Mouse (Mus musculus) limb, embryonic 13.5 days (tissue): ENCODE measurements around the gene Trim40. TPM values are rescaled to one million over a fixed set of nuclear protein-coding genes. Genes with fewer than 3 reads are reported as not detected.

Source experiments
- ATAC-seq: fragments of 200-750 bp; cut with Nextera tagmentation; 2 replicates; pipeline ENCODE4 v1.8.0; 2017; ENCODE audit warnings: low read depth, moderate number of reproducible peaks, moderate TSS enrichment; ENCODE audit not compliant: low FRiP score
- H3K27ac ChIP-seq: fragments of 300-500 bp; sonication (generic); 2 replicates; pipeline ENCODE4 v1.5.1; 2015; ENCODE audit warnings: inconsistent platforms, mild to moderate bottlenecking, moderate library complexity
- H3K27me3 ChIP-seq: fragments of 300-500 bp; sonication (generic); 2 replicates; pipeline ENCODE4 v1.6.1; 2015; ENCODE audit warnings: mild to moderate bottlenecking, inconsistent platforms
- H3K36me3 ChIP-seq: fragments of 300-500 bp; sonication (generic); 2 replicates; pipeline ENCODE4 v1.6.1; 2015; ENCODE audit warnings: inconsistent platforms, mild to moderate bottlenecking, moderate library complexity
- H3K4me1 ChIP-seq: fragments of 300-500 bp; sonication (generic); 2 replicates; pipeline ENCODE4 v1.6.1; 2015; ENCODE audit warnings: inconsistent platforms
- H3K4me2 ChIP-seq: fragments of 300-500 bp; sonication (generic); replicated peaks from 2 replicates; pipeline ENCODE4 v1.6.1; 2015; ENCODE audit warnings: inconsistent platforms, mild to moderate bottlenecking, moderate library complexity
- H3K4me3 ChIP-seq: fragments of 300-500 bp; sonication (generic); 2 replicates; pipeline ENCODE4 v1.5.1; 2015; ENCODE audit warnings: moderate library complexity, mild to moderate bottlenecking, inconsistent platforms
- H3K9ac ChIP-seq: fragments of 300-500 bp; sonication (generic); 2 replicates; pipeline ENCODE4 v1.6.1; 2015; ENCODE audit warnings: mild to moderate bottlenecking, inconsistent platforms
- H3K9me3 ChIP-seq: fragments of 300-500 bp; sonication (generic); 2 replicates; pipeline ENCODE4 v1.6.1; 2016; ENCODE audit warnings: inconsistent platforms
- WGBS: fragments of 180-500 bp; shearing (Covaris S2); methylation state at CpG from one replicate; pipeline ENCODE4 v1.1.7; 2015; 5-methylcytosine and 5-hydroxymethylcytosine counted together
- polyA plus RNA-seq: library from polyadenylated mRNA; unstranded; fragments of >200 nt; fragmentation: Nextera tagmentation; extraction: Ambion mirVana; gene quantifications from 2 replicates; pipeline ENCODE4 v1.2.1, GENCODE M21; 2015

Trim40 gene
- polyA plus RNA-seq: not detected in 2 replicates

GRCm38 (mm10) chr17:36890073-36890903 lies at the start of gene Trim40:
Gene Trim40 (minus strand): TSS chr17:36890123.
- Histone ChIP-seq H3K4me1 (no peaks in the 10 kb centered on the region), H3K9me3 (no peaks in the 10 kb centered on the region), H3K4me2 (no peak within 1 kb of the TSS), H3K36me3 (no peaks in the 10 kb centered on the region), H3K4me3 (no peak within 1 kb of the TSS), H3K27me3 (0 out of 2 replicates have a peak, but pooled peaks cover 8% of the 10 kb centered on the region), H3K9ac (no peak within 1 kb of the TSS), H3K27ac (no peak within 1 kb of the TSS)
- 83% methylated on average over 5 of the region's 5 CpGs for WGBS
- no peak for ATAC-seq

- 84% methylated on average over 2 of the region's 2 CpGs for WGBS
- Histone ChIP-seq H3K27me3 (peaks cover 23% of the 10 kb centered on the region), H3K27ac (no peak overlapping the region), H3K36me3 (no peaks in the 10 kb centered on the region), H3K4me3 (no peak overlapping the region), H3K9ac (no peak overlapping the region), H3K9me3 (no peaks in the 10 kb centered on the region), H3K4me2 (no peak overlapping the region), H3K4me1 (peaks cover 9% of the 10 kb centered on the region)
- ATAC-seq: no peak
Measured at GRCm38 (mm10) chr17:36938056-36938455, 48.1 kb upstream of the Trim40 start.

- no peaks in the 10 kb centered on the region for H3K27me3 ChIP-seq
- WGBS: 71% methylated on average over 2 of the region's 2 CpGs
Measured at GRCm38 (mm10) chr17:36931806-36932205, 41.9 kb upstream of the Trim40 start.

GRCm38 (mm10) chr17:36931130-36931529 lies 41.2 kb upstream of the Trim40 start:
- Histone ChIP-seq H3K9me3 (no peaks in the 10 kb centered on the region), H3K4me1 (no peaks in the 10 kb centered on the region), H3K27ac (no peak overlapping the region), H3K36me3 (no peaks in the 10 kb centered on the region), H3K4me2 (no peak overlapping the region), H3K27me3 (no peaks in the 10 kb centered on the region), H3K9ac (no peak overlapping the region), H3K4me3 (no peak overlapping the region)
- 80% methylated on average over 4 of the region's 4 CpGs for WGBS
- ATAC-seq: no peak

More at GRCm38 (mm10) chr17:36931806-36932205, 41.9 kb upstream of the Trim40 start:
- Histone ChIP-seq H3K9ac (no peak overlapping the region), H3K27ac (no peak overlapping the region), H3K36me3 (no peaks in the 10 kb centered on the region), H3K4me3 (no peak overlapping the region), H3K4me1 (no peaks in the 10 kb centered on the region), H3K9me3 (no peaks in the 10 kb centered on the region), H3K4me2 (no peak overlapping the region)
- ATAC-seq: no peak

GRCm38 (mm10) chr17:36930233-36930632 lies 40.3 kb upstream of the Trim40 start:
- H3K27ac ChIP-seq: no peak overlapping the region
- no peaks in the 10 kb centered on the region for H3K36me3 ChIP-seq
- no peak overlapping the region for H3K4me2 ChIP-seq
- no peaks in the 10 kb centered on the region for H3K9me3 ChIP-seq
- no peaks in the 10 kb centered on the region for H3K27me3 ChIP-seq
- no peak overlapping the region for H3K9ac ChIP-seq
- H3K4me3 ChIP-seq: no peak overlapping the region
- no peaks in the 10 kb centered on the region for H3K4me1 ChIP-seq
- WGBS: 72% methylated on average over 6 of the region's 6 CpGs
- no peak for ATAC-seq

GRCm38 (mm10) chr17:36929236-36929932 lies 39.5 kb upstream of the Trim40 start:
- ATAC-seq: no peak
- Histone ChIP-seq H3K27me3 (no peaks in the 10 kb centered on the region), H3K9me3 (no peaks in the 10 kb centered on the region), H3K9ac (no peak overlapping the region), H3K4me2 (no peak overlapping the region), H3K36me3 (no peaks in the 10 kb centered on the region), H3K27ac (no peak overlapping the region), H3K4me1 (no peaks in the 10 kb centered on the region), H3K4me3 (no peak overlapping the region)
- WGBS: 71% methylated on average over 12 of the region's 12 CpGs

- WGBS: 55% methylated on average over 10 of the region's 10 CpGs
- Histone ChIP-seq H3K9me3 (no peaks in the 10 kb centered on the region), H3K36me3 (no peaks in the 10 kb centered on the region), H3K27ac (no peak overlapping the region), H3K4me3 (no peak overlapping the region), H3K27me3 (no peaks in the 10 kb centered on the region), H3K4me1 (no peaks in the 10 kb centered on the region), H3K4me2 (no peak overlapping the region), H3K9ac (no peak overlapping the region)
- ATAC-seq: no peak
Measured at GRCm38 (mm10) chr17:36927496-36928120, 37.7 kb upstream of the Trim40 start.

GRCm38 (mm10) chr17:36923491-36923890 lies 33.6 kb upstream of the Trim40 start:
- H3K9me3 ChIP-seq: no peaks in the 10 kb centered on the region
- H3K4me2 ChIP-seq: no peak overlapping the region
- no peak overlapping the region for H3K4me3 ChIP-seq
- H3K9ac ChIP-seq: no peak overlapping the region
- no peaks in the 10 kb centered on the region for H3K27me3 ChIP-seq
- no peaks in the 10 kb centered on the region for H3K4me1 ChIP-seq
- no peaks in the 10 kb centered on the region for H3K36me3 ChIP-seq
- ATAC-seq: no peak
- 63% methylated on average over 4 of the region's 4 CpGs for WGBS
- no peak overlapping the region for H3K27ac ChIP-seq

GRCm38 (mm10) chr17:36922715-36923114 lies 32.8 kb upstream of the Trim40 start:
- no peak overlapping the region for H3K4me3 ChIP-seq
- no peaks in the 10 kb centered on the region for H3K27me3 ChIP-seq
- H3K27ac ChIP-seq: no peak overlapping the region
- ATAC-seq: no peak
- H3K9me3 ChIP-seq: no peaks in the 10 kb centered on the region
- no peaks in the 10 kb centered on the region for H3K36me3 ChIP-seq
- no peak overlapping the region for H3K9ac ChIP-seq
- H3K4me2 ChIP-seq: no peak overlapping the region
- H3K4me1 ChIP-seq: no peaks in the 10 kb centered on the region
- 77% methylated on average over 4 of the region's 4 CpGs for WGBS

- Histone ChIP-seq H3K4me3 (no peak overlapping the region), H3K9ac (no peak overlapping the region), H3K4me1 (no peaks in the 10 kb centered on the region), H3K36me3 (no peaks in the 10 kb centered on the region), H3K27me3 (no peaks in the 10 kb centered on the region; the same call in 1 of the 2 replicates), H3K9me3 (no peaks in the 10 kb centered on the region), H3K4me2 (no peak overlapping the region), H3K27ac (no peak overlapping the region)
- no peak for ATAC-seq
- 48% methylated on average over 15 of the region's 15 CpGs for WGBS
Measured at GRCm38 (mm10) chr17:36920239-36920638, 30.3 kb upstream of the Trim40 start.

- no peak overlapping the region for H3K4me3 ChIP-seq
- no peak overlapping the region for H3K4me2 ChIP-seq
- WGBS: 12% methylated on average over 9 of the region's 9 CpGs
- no peaks in the 10 kb centered on the region for H3K4me1 ChIP-seq
- no peaks in the 10 kb centered on the region; the same call in 1 of the 2 replicates for H3K27me3 ChIP-seq
- H3K9me3 ChIP-seq: no peaks in the 10 kb centered on the region
- H3K27ac ChIP-seq: no peak overlapping the region
- no peaks in the 10 kb centered on the region for H3K36me3 ChIP-seq
- no peak overlapping the region for H3K9ac ChIP-seq
- ATAC-seq: no peak
Measured at GRCm38 (mm10) chr17:36915076-36915475, 25.2 kb upstream of the Trim40 start.

- no peak overlapping the region for H3K4me2 ChIP-seq
- no peak overlapping the region for H3K4me3 ChIP-seq
- H3K27ac ChIP-seq: no peak overlapping the region
- H3K4me1 ChIP-seq: no peaks in the 10 kb centered on the region
- no peaks in the 10 kb centered on the region; the same call in none of the 2 replicates for H3K27me3 ChIP-seq
- WGBS: 0% methylated on average over 2 of the region's 2 CpGs
- no peaks in the 10 kb centered on the region for H3K36me3 ChIP-seq
- no peak overlapping the region for H3K9ac ChIP-seq
- no peak for ATAC-seq
- no peaks in the 10 kb centered on the region for H3K9me3 ChIP-seq
Measured at GRCm38 (mm10) chr17:36914108-36914507, 24.2 kb upstream of the Trim40 start.
